Comparison of ENCODE assay signal across 8 mouse cellular contexts in genomic region chr17:32349851-32350381, GRCm38 (mm10). TPM values are rescaled to one million over a fixed set of nuclear protein-coding genes. Genes with fewer than 3 reads are reported as not detected.
A peak's percentile ranks its signal among the peaks of the same experiment; 100 is the strongest.
DNase-seq lines count a peak whose midpoint lies in the region; ATAC-seq and TF ChIP-seq lines count a peak whose summit lies in the region.

No protein-coding gene starts in this region.

- ATAC-seq in limb, embryonic 11.5 days (ENCODE audit: insufficient number of reproducible peaks, low FRiP score, low TSS enrichment, low read depth) = peak; percentile 28; the same call in 1 of the 2 replicates

- peaks cover 3% of the 10 kb centered on the region; the same call in 1 of the 2 replicates for H3K79me2 ChIP-seq in heart, adult 2 months (replicated peaks; ENCODE audit: control insufficient read depth, insufficient read depth, low read length)

- peak overlapping the region; percentile 87 for H3K9ac ChIP-seq in heart, adult 2 months (ENCODE audit: low read depth, low read length)
- peak overlapping the region; percentile 56 for H3K9ac ChIP-seq in limb, embryonic 11.5 days (ENCODE audit: low read length)

- peak overlapping the region; percentile 96 for H3K27ac ChIP-seq in heart, adult 2 months
- H3K27ac ChIP-seq in limb, embryonic 11.5 days (replicated peaks; ENCODE audit: low read depth, low read length) = no peak overlapping the region; the same call in 1 of the 2 replicates
- H3K27ac ChIP-seq in olfactory bulb, adult 2 months (ENCODE audit: insufficient read depth, low read depth, low read length) = peak overlapping the region; percentile 93

- peaks cover 4% of the 10 kb centered on the region; the same call in 1 of the 2 replicates for H3K4me1 ChIP-seq in heart, adult 2 months (ENCODE audit: control insufficient read depth, insufficient read depth, low read length)
- peaks cover 5% of the 10 kb centered on the region for H3K4me1 ChIP-seq in limb, embryonic 11.5 days (ENCODE audit: control insufficient read depth, insufficient read depth, low read length)
- H3K4me1 ChIP-seq in olfactory bulb, adult 2 months (ENCODE audit: control insufficient read depth, insufficient read depth, low read length) = peaks cover 7% of the 10 kb centered on the region; the same call in 1 of the 2 replicates

- no peak for DNase-seq in heart, adult 2 months
- no peak for DNase-seq in heart, postnatal 14 days
- peak; percentile 50 for DNase-seq in thymus, postnatal 14 days
- DNase-seq in thymus, postnatal 25 days = no peak
- no peak for DNase-seq in limb, embryonic 11.5 days (ENCODE audit: low spot score)
- DNase-seq in cerebellum, adult 11 months = no peak
- DNase-seq in urinary bladder, adult 18-20 months (ENCODE audit: low spot score in 2 of 2) = no peak

- no peak for TF ChIP-seq CTCF in heart, adult 2 months (IDR thresholded peaks at IDR 0.05)
- no peak for TF ChIP-seq CTCF in olfactory bulb, adult 2 months (IDR thresholded peaks at IDR 0.05; ENCODE audit: insufficient read depth, low read depth, low read length)

- intact Hi-C loops in heart, adult 2 months (cut with DNase I) = loop anchor here (2.0 to 5.0 kb wide), 4 partner anchors 13 to 145 kb away; partner anchors contain the start of gene Wiz
- intact Hi-C loops in heart, postnatal 14 days (cut with DNase I) = loop anchor here (1.0 kb wide), 2 partner anchors 82 to 144 kb away; no protein-coding TSS in a partner anchor

- WGBS in heart, adult 2 months = under 1% methylated on average over 24 of the region's 24 CpGs
- under 1% methylated on average over 24 of the region's 24 CpGs for WGBS in limb, embryonic 11.5 days
- under 1% methylated on average over 24 of the region's 24 CpGs for WGBS in olfactory bulb, adult 2 months

- H3K4me3 ChIP-seq in heart, adult 2 months = peak overlapping the region; percentile 81
- H3K4me3 ChIP-seq in limb, embryonic 11.5 days (ENCODE audit: low read depth, low read length) = peak overlapping the region; percentile 48
- peak overlapping the region; percentile 90 for H3K4me3 ChIP-seq in olfactory bulb, adult 2 months (ENCODE audit: insufficient read depth, low read depth, low read length)

- no peak for TF ChIP-seq POLR2A in heart, adult 2 months (IDR thresholded peaks at IDR 0.05; ENCODE audit: insufficient read depth, low read depth, low read length)
- no peak for TF ChIP-seq POLR2A in olfactory bulb, adult 2 months (IDR thresholded peaks at IDR 0.05; ENCODE audit: insufficient read depth, low read depth, low read length)

- no peaks in the 10 kb centered on the region for H3K27me3 ChIP-seq in heart, adult 2 months (ENCODE audit: control insufficient read depth, insufficient read depth, low read length)
- no peaks in the 10 kb centered on the region for H3K27me3 ChIP-seq in limb, embryonic 11.5 days (ENCODE audit: control insufficient read depth, insufficient read depth, low read length)

- H3K4me2 ChIP-seq in limb, embryonic 11.5 days (ENCODE audit: low read depth, severe bottlenecking) = peak overlapping the region; percentile 82

- peaks cover 5% of the 10 kb centered on the region for H3K36me3 ChIP-seq in heart, adult 2 months (ENCODE audit: control insufficient read depth, insufficient read depth, low read length)
- H3K36me3 ChIP-seq in limb, embryonic 11.5 days (ENCODE audit: control insufficient read depth, insufficient read depth, low read length) = peaks cover 7% of the 10 kb centered on the region; the same call in 1 of the 2 replicates

- TF ChIP-seq EP300 in heart, adult 2 months (IDR thresholded peaks at IDR 0.05; ENCODE audit: insufficient read depth, low read depth, low read length) = no peak

- H3K9me3 ChIP-seq in limb, embryonic 11.5 days (ENCODE audit: control insufficient read depth, low read length) = no peaks in the 10 kb centered on the region

RNA-seq across cellular contexts. Expression of gene Akap8l, which starts 0.5 kb away (rescaled TPM):
- 10 to 100 TPM; 50.3 to 51.2 TPM for total RNA-seq in heart, adult 2 months (2021)
- 55.1 and 67.3 TPM in 2 replicates for polyA plus RNA-seq in heart, adult 2 months (2012; rRNA removed)
- 10 to 100 TPM; 49.2 to 57.1 TPM for total RNA-seq in heart, postnatal 14 days (2021)
- 73.5 and 79.2 TPM in 2 replicates for polyA plus RNA-seq in limb, embryonic 11.5 days (2014; fragmentation: Nextera tagmentation; extraction: Ambion mirVana)
- not detected in 2 replicates for polyA plus RNA-seq in olfactory bulb, adult 2 months (2012; ENCODE audit: insufficient read depth, insufficient read length, low replicate concordance, missing spikeins)

RNA-seq across cellular contexts. Expression of gene Akap8, which starts 28.9 kb away (rescaled TPM):
- total RNA-seq in heart, adult 2 months (2021) = 10 to 100 TPM; 38.9 to 40.7 TPM
- polyA plus RNA-seq in heart, adult 2 months (2012; rRNA removed) = 32.2 and 40.4 TPM in 2 replicates
- total RNA-seq in heart, postnatal 14 days (2021) = 10 to 100 TPM; 50.0 to 62.5 TPM
- polyA plus RNA-seq in limb, embryonic 11.5 days (2014; fragmentation: Nextera tagmentation; extraction: Ambion mirVana) = 62.7 and 66.2 TPM in 2 replicates
- 141 TPM in 1 of 2 replicates, not detected in the other for polyA plus RNA-seq in olfactory bulb, adult 2 months (2012; ENCODE audit: insufficient read depth, insufficient read length, low replicate concordance, missing spikeins)

RNA-seq across cellular contexts. Expression of gene Wiz, which starts 39.3 kb away (rescaled TPM):
- total RNA-seq in heart, adult 2 months (2021) = 10 to 100 TPM; 16.0 to 16.6 TPM
- 17.2 and 17.4 TPM in 2 replicates for polyA plus RNA-seq in heart, adult 2 months (2012; rRNA removed)
- 10 to 100 TPM; 22.4 to 23.4 TPM for total RNA-seq in heart, postnatal 14 days (2021)
- polyA plus RNA-seq in limb, embryonic 11.5 days (2014; fragmentation: Nextera tagmentation; extraction: Ambion mirVana) = 39.7 and 42.7 TPM in 2 replicates
- not detected in 2 replicates for polyA plus RNA-seq in olfactory bulb, adult 2 months (2012; ENCODE audit: insufficient read depth, insufficient read length, low replicate concordance, missing spikeins)

RNA-seq across cellular contexts. Expression of gene Rasal3, which starts 53.5 kb away (rescaled TPM):
- total RNA-seq in heart, adult 2 months (2021) = under 1 TPM; 0.70 to 0.98 TPM
- polyA plus RNA-seq in heart, adult 2 months (2012; rRNA removed) = 1.1 and 4.2 TPM in 2 replicates
- 1 to 10 TPM; 1.3 to 4.7 TPM for total RNA-seq in heart, postnatal 14 days (2021)
- 0.64 and 0.69 TPM in 2 replicates for polyA plus RNA-seq in limb, embryonic 11.5 days (2014; fragmentation: Nextera tagmentation; extraction: Ambion mirVana)
- 242 TPM in 1 of 2 replicates, not detected in the other for polyA plus RNA-seq in olfactory bulb, adult 2 months (2012; ENCODE audit: insufficient read depth, insufficient read length, low replicate concordance, missing spikeins)

Comparison
In these comparisons a context has a peak if more than half of its experiments do, and no peak if none do; other contexts are left out.
1. RNA of gene Akap8l, which starts 0.5 kb away (polyA plus RNA-seq): 73.5 to 79.2 TPM in limb, embryonic 11.5 days and 55.1 to 67.3 TPM in heart, adult 2 months; not detected in olfactory bulb, adult 2 months; every median in the first group is over 10 times any median in the second.
2. Peak in every context shown above with its lines, with median percentiles within 50 percentile points of each other: H3K4me3 ChIP-seq.